Mouse (Mus musculus) retina, postnatal 1 day (tissue): Measurements from ENCODE around the gene Arfrp1.
A peak's percentile ranks its signal among the peaks of the same experiment; 100 is the strongest.

ENCODE experiments used
- DNase-seq: peaks from one replicate; pipeline ENCODE4 v3.0.0-alpha.2; 2012

Arfrp1 gene

GRCm38 (mm10) chr2:181364860-181365596 lies at the start of gene Arfrp1, which contains the start of gene Zgpat:
Gene Arfrp1, minus strand, starts transcription at chr2:181365404.
Gene Zgpat, plus strand, starts transcription at chr2:181364928.
- DNase-seq: peak; percentile 94

GRCm38 (mm10) chr2:181413141-181413540 lies 47.9 kb upstream of the Arfrp1 start:
- DNase-seq: no peak

- DNase-seq: peak; percentile 73
These were observed 45.7 kb upstream of the Arfrp1 start for GRCm38 (mm10) chr2:181410760-181411473.

GRCm38 (mm10) chr2:181409643-181410042 lies 44.4 kb upstream of the Arfrp1 start:
- DNase-seq: no peak

GRCm38 (mm10) chr2:181403722-181404121 lies 38.5 kb upstream of the Arfrp1 start:
- no peak for DNase-seq

- DNase-seq: no peak
These were observed 36.3 kb upstream of the Arfrp1 start for GRCm38 (mm10) chr2:181401497-181401896.

GRCm38 (mm10) chr2:181397207-181397761 lies 32.1 kb upstream of the Arfrp1 start:
- no peak for DNase-seq

GRCm38 (mm10) chr2:181394086-181394485 lies 28.9 kb upstream of the Arfrp1 start:
- DNase-seq: no peak

- DNase-seq: peak; percentile 89
These were observed 27.5 kb upstream of the Arfrp1 start for GRCm38 (mm10) chr2:181392600-181393213.

- DNase-seq: no peak
These were observed 26.3 kb upstream of the Arfrp1 start for GRCm38 (mm10) chr2:181391541-181391940.

GRCm38 (mm10) chr2:181391022-181391421 lies 25.8 kb upstream of the Arfrp1 start:
- no peak for DNase-seq

- DNase-seq: no peak
These were observed 25.1 kb upstream of the Arfrp1 start for GRCm38 (mm10) chr2:181390136-181390870.

- no peak for DNase-seq
These were observed 21.5 kb upstream of the Arfrp1 start for GRCm38 (mm10) chr2:181386663-181387210.

- DNase-seq: no peak
These were observed 20.7 kb upstream of the Arfrp1 start for GRCm38 (mm10) chr2:181385885-181386284.

GRCm38 (mm10) chr2:181384919-181385391 lies 19.8 kb upstream of the Arfrp1 start:
- DNase-seq: no peak

- no peak for DNase-seq
These were observed 19.3 kb upstream of the Arfrp1 start for GRCm38 (mm10) chr2:181384463-181384862.

GRCm38 (mm10) chr2:181381631-181382306 lies 16.6 kb upstream of the Arfrp1 start:
- DNase-seq: no peak

- DNase-seq: no peak
These were observed 15.9 kb upstream of the Arfrp1 start for GRCm38 (mm10) chr2:181381107-181381506.

GRCm38 (mm10) chr2:181380251-181380650 lies 15.0 kb upstream of the Arfrp1 start:
- no peak for DNase-seq

GRCm38 (mm10) chr2:181379778-181380177 lies 14.6 kb upstream of the Arfrp1 start, which contains the start of gene Lime1:
Gene Lime1, plus strand, starts transcription at chr2:181380078.
- no peak for DNase-seq

- no peak for DNase-seq
These were observed 13.5 kb upstream of the Arfrp1 start for GRCm38 (mm10) chr2:181378701-181379100.

- no peak for DNase-seq
These were observed 12.0 kb upstream of the Arfrp1 start for GRCm38 (mm10) chr2:181377230-181377629.
